Mouse (Mus musculus) urinary bladder, postnatal 4 days (tissue): Measurements from ENCODE around the gene Rft1.
"Not testable (repeated sequence)": the region's sequence is repeated elsewhere in the genome, so short reads cannot be mapped to it uniquely, and the experiment has no call there.

Experiments
- DNase-seq, 2 experiments: peaks; one replicate each; pipeline ENCODE4 v3.0.0; 2021 to 2022; ENCODE audit warnings: low spot score in 2 of 2

Rft1 gene

DNA sequence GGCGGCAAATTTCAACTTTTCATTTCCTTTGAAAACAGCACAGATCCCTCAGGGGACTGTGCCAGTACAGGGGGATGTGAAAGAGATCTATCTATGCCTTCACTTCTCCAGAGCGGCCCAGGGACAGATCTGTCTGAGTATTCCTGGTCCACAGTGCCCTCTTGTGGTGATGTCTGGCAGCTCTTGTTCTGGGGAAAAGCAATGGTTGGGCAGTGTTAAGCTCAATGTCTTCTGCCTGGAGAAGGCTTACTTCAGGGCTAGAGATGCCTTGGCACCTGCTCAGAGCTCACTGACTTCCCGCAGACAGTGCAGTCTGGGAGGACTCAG, 17.8 kb downstream of the Rft1 start:
- DNase-seq, result peak; percentile 75 to 90

DNA sequence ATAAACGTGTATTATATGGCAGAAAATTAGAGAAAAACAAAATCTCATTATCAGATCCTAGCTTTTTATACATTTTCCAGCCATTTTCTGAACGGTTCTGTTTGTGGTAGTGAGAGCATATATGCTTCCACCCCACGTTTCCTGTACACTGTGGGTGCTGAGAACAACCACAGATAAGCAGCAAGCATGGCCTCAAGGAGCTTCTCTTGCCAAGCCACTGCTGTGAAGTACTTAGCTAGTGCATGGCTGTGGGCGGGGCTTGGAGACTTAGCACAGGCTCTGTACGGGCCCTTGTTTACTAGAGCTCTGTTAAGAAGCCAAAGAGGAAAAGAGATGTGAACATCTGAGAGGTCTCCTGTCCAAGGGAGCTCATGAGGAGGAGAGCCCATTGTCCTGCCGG, 20.8 kb downstream of the Rft1 start:
- no peak for DNase-seq

- no peak for DNase-seq
These were observed 28.0 kb downstream of the Rft1 start for GRCm38 (mm10) chr14:30682131-30682530.

DNA sequence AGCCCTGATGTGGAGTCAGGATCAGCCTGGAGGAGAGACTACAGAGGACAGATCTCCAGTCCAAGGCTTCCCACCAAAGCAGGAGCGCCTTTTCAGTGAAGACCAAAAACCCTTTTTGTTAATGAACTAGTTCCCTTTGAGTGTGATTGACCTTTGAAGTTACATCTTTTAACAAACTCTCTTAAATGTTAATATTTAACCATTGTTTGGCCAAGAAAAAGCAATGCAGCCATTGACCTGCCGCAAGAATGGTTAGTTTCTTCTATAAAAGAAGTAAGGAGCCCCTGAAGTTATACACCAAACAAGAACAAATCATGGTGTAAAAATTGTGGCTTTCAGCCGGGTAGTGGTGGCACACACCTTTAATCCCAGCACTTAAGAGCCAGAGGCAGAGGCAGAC, 36.5 kb downstream of the Rft1 start:
- DNase-seq, result no peak

DNA sequence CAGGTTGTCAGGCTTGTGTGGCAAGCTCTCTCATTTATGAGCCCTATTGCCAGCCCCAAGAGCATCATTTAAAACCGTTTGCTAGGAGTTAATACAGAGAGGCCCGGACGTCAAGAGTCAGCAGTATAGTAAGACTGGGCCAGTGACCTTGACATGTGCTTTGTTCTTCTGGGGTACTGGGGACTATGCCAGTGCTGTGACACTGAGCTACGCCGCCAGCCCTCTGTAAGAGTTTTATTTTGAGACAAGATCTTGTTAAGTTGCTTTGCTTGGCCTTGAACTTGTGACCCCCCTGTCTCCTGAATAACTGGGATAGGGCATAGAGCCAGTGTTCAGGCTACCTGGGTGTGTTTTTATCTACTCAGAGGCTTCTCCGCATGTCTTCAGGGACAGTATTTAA, 38.3 kb downstream of the Rft1 start:
- DNase-seq, result no peak

DNA sequence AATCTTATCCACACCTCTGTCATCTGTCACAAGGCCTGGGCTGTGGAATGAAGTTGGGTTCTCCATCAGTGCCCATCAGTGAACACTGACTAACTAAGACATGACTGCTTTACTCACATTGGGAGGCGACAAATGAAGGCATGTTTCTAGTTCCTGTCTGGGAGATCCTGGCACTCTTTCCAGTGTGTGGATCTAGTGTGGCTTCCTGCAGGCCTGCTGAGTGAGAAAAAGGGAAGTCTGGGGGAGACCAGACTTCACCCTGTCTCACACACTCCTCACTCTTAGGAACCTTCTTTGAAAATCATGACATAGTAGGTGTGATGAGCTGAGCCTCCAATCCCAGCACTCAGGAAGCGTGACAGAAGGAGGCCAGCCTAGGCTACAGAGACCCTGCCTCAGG, 40.6 kb downstream of the Rft1 start:
- no peak for DNase-seq

GRCm38 (mm10) chr14:30695609-30696008, 41.4 kb downstream of the Rft1 start:
- peak; percentile 47 to 69 for DNase-seq

- no peak for DNase-seq
These were observed 43.4 kb downstream of the Rft1 start for GRCm38 (mm10) chr14:30697407-30698052.

GRCm38 (mm10) chr14:30699656-30700055, 45.5 kb downstream of the Rft1 start:
- no peak for DNase-seq

DNA sequence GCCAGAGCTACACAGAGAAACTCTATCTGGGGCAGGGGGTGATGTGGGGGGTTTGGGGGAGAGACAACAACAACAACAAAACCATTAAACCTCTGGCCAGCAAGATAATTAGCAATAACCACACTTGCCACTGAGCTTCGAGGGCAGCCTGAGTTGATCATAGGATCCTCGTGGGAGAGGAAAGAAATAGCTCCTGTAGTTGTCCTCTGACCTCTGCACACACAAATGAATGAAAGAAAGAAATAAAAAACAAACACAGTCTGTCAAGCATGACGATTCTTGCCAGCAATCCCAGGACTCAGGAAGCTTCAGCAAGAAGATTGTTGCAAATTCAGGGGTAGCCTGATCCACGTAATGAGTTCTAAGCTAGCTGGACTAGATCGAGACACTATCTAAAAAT, 48.4 kb downstream of the Rft1 start:
- no peak for DNase-seq

- no peak for DNase-seq
These were observed 48.9 kb downstream of the Rft1 start for GRCm38 (mm10) chr14:30703079-30703478.

DNA sequence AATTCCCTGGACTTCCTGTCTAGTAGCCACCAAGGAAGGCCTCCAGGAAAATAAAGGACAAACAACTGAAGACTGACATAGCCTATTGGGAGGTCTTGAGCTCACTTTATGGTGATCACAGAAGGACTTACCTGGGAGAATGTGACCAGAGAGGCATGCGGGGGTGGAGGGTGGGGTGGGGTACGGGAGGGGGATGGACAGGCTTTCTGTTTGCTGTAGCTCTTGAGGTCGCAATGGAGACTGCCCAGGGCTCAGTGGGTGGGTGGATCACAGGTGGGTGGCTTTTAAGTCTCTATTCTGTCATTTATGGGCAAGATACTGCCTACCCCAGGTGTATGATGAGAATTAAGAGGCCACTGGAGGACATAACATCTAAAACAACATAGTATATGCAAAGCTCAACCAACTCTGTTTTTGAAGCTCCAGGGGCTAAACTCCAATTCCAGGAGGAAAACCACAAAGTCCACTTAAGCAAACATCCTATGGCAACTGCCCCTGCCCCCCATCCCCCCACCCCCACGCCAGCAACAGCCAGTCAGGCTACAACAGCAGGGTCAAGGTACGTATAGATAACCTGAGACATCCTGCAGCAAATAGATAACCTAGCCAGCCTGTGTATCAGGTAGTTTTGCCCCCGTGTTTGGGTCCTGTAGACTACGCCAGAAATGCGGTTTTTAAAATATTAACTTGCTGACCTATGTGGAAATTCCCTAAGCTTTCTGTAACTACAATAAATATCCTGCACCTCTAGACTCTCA, 50.1 kb downstream of the Rft1 start:
- no peak for DNase-seq

DNA sequence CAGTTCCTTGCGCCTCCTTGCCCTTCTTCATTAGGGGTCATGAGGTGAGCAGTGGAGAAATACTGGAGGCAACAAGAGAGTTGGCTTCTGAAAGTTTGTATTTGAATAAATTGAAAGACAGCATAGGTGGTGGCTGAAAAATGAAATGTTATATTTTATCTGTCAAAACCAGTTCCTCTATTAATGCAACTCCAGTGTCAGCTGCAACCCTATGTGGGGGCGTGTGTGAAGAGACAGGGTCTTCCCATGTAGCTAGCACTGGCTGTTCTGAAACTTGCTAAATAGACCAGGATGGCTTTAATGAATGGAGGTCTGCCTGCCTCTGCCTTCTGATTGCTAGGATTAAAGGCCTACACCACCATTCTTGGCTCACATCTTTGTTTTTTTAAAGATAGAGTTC, 57.7 kb downstream of the Rft1 start:
- DNase-seq, result peak in 1 of 2 experiments; percentile 25

DNA sequence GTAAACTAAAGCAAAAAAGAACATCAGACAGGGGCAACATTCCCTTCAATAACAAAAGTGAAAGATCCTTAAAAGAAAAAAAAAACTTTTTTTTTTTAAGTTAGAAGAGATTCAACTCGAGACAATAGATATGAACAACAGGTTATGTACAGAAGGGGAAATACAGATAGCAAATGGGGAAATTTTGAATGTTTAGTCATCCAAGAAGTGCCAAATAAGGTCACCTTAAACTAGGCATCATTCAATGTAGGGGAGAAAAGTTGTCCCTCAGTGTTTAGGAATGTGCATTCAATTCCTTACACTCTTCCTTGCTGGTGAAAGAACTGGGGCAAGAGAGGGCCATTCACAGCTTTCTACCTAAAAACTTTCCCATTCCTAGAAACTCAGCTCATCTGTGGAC, 59.6 kb downstream of the Rft1 start:
- DNase-seq, result no peak

DNA sequence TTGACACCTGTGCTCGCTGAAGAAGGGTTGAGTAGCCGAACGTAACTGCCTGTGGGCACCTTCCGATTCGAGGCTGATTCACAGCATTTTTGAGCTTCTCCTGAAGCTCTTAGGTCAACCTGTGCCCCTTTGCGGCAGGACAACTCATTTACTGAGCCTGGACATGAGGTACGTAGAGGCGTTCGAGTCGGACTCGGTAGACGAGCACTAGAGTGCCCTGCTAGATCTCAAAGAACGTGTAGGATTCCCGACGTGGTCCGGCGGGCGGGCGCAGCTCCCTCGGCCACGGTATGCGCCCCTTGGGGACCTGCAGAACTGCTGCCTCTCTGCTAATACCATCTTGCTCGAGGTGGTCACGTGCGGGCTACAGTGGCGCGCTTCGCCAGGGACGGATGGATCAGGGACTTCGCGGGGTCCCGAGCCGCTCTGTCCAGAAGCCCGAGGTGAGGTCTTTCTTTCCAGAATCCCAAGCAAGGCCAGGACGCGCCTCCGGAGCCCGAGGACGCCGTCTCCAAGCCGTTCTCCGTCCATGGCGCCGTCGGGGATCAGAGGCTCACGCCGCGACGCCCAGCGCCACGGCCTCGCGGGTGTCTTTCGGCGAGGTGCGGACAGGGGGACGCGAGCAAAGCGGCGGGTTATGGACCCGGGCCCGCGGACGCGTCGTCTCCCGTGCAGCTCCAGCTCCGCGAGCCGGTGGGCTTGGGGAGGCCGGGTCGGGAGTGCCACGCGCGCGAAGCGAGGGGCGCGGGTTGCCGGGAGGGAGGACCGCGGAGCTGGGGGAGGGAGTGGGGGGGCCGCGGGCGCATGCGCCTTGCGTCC, 60.8 kb downstream of the Rft1 start, which contains the start of gene Sfmbt1:
Sfmbt1 (plus strand) TSS at position 51 of the 819 bp plus-strand sequence.
- peak in 1 of 2 experiments; percentile 77 for DNase-seq

- DNase-seq, result peak; percentile 65 to 81
These were observed 61.5 kb downstream of the Rft1 start for GRCm38 (mm10) chr14:30715618-30716050.

- DNase-seq, result peak in 1 of 2 experiments; percentile 60
These were observed 62.1 kb downstream of the Rft1 start for GRCm38 (mm10) chr14:30716051-30716952.

GRCm38 (mm10) chr14:30716953-30717285, 62.8 kb downstream of the Rft1 start:
- no peak for DNase-seq

DNA sequence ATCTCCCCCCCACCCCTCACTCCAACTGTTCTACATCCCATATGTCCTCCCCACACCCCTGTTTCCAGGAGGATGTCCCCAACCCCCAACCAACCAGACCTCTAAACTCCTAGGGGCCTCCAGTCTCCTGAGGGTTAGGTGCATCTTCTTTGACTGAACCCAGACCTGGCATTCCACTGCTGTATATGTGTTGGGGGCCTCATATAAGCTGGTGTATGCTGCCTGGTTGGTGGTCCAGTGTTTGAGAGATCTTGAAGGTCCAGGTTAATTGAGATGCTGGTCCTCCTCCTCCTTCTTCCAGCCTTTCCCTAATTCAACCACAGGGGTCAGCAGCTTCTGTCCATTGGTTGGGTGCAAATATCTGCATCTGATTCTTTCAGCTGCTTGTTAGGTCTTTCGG, 64.5 kb downstream of the Rft1 start:
- DNase-seq, result not testable (repeated sequence)

DNA sequence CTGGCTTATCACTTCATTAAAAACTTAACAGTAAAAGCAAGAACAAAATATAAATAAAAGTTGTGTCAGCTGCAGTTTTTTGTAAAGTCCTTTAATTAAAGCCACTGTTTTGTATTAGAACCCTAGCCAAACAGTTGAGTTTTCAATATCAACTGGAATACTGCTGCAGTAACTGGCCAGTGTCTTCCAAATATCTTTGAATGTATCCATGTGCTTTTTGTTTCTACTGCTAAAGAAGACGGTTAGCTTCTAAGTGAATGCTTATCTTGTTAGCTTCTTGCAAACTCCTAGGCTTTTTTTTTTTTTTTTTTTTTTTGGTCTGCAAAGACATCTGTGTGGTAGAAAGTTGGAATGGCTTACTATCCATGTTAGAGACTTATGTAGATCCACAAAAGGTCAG, 65.4 kb downstream of the Rft1 start:
- DNase-seq, result no peak

GRCm38 (mm10) chr14:30721850-30722249, 67.7 kb downstream of the Rft1 start:
- no peak for DNase-seq

GRCm38 (mm10) chr14:30722406-30722805, 68.2 kb downstream of the Rft1 start:
- DNase-seq, result no peak
